Comparison of ENCODE assay signal across 8 mouse cellular contexts in the genomic region with DNA sequence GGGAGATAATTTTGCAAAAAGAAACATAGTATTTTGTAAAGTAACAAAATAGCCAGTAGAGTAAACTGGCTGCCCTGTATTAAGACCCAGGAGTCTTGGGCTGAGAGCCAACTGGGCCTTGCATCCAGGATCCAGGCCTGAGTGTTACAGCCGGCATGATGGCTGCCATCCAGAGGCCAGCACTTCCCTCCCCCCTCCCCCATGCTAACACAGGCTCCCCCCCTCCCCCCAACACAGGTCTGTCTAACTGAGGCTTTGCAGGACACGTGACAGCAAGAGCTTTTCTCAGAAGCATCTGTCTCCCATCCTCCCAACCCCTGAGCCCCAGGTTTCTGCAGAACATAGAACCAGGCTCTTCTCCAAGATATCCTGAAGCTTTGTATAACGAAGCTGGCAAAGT. TPM values are rescaled to one million over a fixed set of nuclear protein-coding genes. Genes with fewer than 3 reads are reported as not detected.
DNase-seq lines count a peak whose midpoint lies in the region; ATAC-seq and TF ChIP-seq lines count a peak whose summit lies in the region.

No protein-coding gene starts in this region.

- H3K79me2 ChIP-seq in liver, adult 2 months (ENCODE audit: control insufficient read depth, insufficient read depth, low read length) = peaks cover 7% of the 10 kb centered on the region; the same call in 1 of the 2 replicates

- peaks cover 17% of the 10 kb centered on the region for H3K4me1 ChIP-seq in hindbrain, embryonic 16.5 days (ENCODE audit: control insufficient read depth, insufficient read depth, low read depth, low read length)
- H3K4me1 ChIP-seq in liver, adult 2 months (ENCODE audit: control insufficient read depth, insufficient read depth, low read length) = no peaks in the 10 kb centered on the region; the same call in 1 of the 2 replicates
- peaks cover 11% of the 10 kb centered on the region; the same call in 1 of the 2 replicates for H3K4me1 ChIP-seq in olfactory bulb, adult 2 months (ENCODE audit: control insufficient read depth, insufficient read depth, low read length)

- intact Hi-C loops in left cerebral cortex, postnatal 14 days (cut with DNase I) = loop anchor here (1.0 to 5.0 kb wide), 2 partner anchors 43 to 136 kb away; a partner anchor contains a TSS

- peak; percentile 44 to 57 for DNase-seq in left cerebral cortex, postnatal 14 days (ENCODE audit: low spot score in 2 of 2)
- DNase-seq in left cerebral cortex, adult 8-10 months (ENCODE audit: low spot score in 2 of 2) = no peak
- peak; percentile 74 for DNase-seq in cerebellum, adult 11 months
- DNase-seq in gastrocnemius, adult 18-20 months (ENCODE audit: low spot score) = peak; percentile 43
- DNase-seq in liver, adult 2 months (ENCODE audit: extremely low read depth, low read depth, low spot score) = peak; percentile 62
- no peak for DNase-seq in natural killer cell, adult 2 months (ENCODE audit: low spot score in 2 of 2)

- WGBS in hindbrain, embryonic 16.5 days = 14% methylated on average over 3 of the region's 3 CpGs
- WGBS in liver, adult 2 months = 17% methylated on average over 3 of the region's 3 CpGs
- 10% methylated on average over 3 of the region's 3 CpGs for WGBS in olfactory bulb, adult 2 months

- peak overlapping the region; percentile 52; the same call in 1 of the 2 replicates for H3K9ac ChIP-seq in hindbrain, embryonic 16.5 days (ENCODE audit: low read depth, low read length)
- H3K9ac ChIP-seq in liver, adult 2 months (ENCODE audit: low read depth, low read length) = no peak overlapping the region

- H3K4me3 ChIP-seq in hindbrain, embryonic 16.5 days (ENCODE audit: low read length) = peak overlapping the region; percentile 83
- peak overlapping the region; percentile 90; the same call in 1 of the 2 replicates for H3K4me3 ChIP-seq in liver, adult 2 months (ENCODE audit: insufficient read depth, low read depth, low read length)
- H3K4me3 ChIP-seq in olfactory bulb, adult 2 months (ENCODE audit: insufficient read depth, low read depth, low read length) = peak overlapping the region; percentile 19; the same call in 1 of the 2 replicates

- peak overlapping the region; percentile 87; the same call in 1 of the 2 replicates for H3K27ac ChIP-seq in hindbrain, embryonic 16.5 days (ENCODE audit: low read depth, low read length)
- no peak overlapping the region for H3K27ac ChIP-seq in liver, adult 2 months (replicated peaks; ENCODE audit: insufficient read depth, low read depth, low read length)
- no peak overlapping the region for H3K27ac ChIP-seq in olfactory bulb, adult 2 months (ENCODE audit: insufficient read depth, low read depth, low read length)

- no peak for TF ChIP-seq CTCF in liver, adult 2 months (IDR thresholded peaks at IDR 0.05; ENCODE audit: low read depth, low read length)
- TF ChIP-seq CTCF in olfactory bulb, adult 2 months (IDR thresholded peaks at IDR 0.05; ENCODE audit: insufficient read depth, low read depth, low read length) = no peak

- H3K27me3 ChIP-seq in hindbrain, embryonic 16.5 days (replicated peaks; ENCODE audit: control insufficient read depth, insufficient read depth, low read length) = no peaks in the 10 kb centered on the region
- no peaks in the 10 kb centered on the region for H3K27me3 ChIP-seq in liver, adult 2 months (ENCODE audit: control insufficient read depth, insufficient read depth, low read length)

- peak overlapping the region; percentile 76 for H3K4me2 ChIP-seq in hindbrain, embryonic 16.5 days (ENCODE audit: low read length)

- no peak for ATAC-seq in hindbrain, embryonic 16.5 days

- TF ChIP-seq POLR2A in liver, adult 2 months (IDR thresholded peaks at IDR 0.05; ENCODE audit: extremely low read depth, insufficient read depth, low read length) = no peak
- TF ChIP-seq POLR2A in olfactory bulb, adult 2 months (IDR thresholded peaks at IDR 0.05; ENCODE audit: insufficient read depth, low read depth, low read length) = no peak

- peaks cover 3% of the 10 kb centered on the region; the same call in 1 of the 2 replicates for H3K36me3 ChIP-seq in hindbrain, embryonic 16.5 days (ENCODE audit: control insufficient read depth, insufficient read depth, low read length)
- H3K36me3 ChIP-seq in liver, adult 2 months (ENCODE audit: control insufficient read depth, insufficient read depth, low read length) = peaks cover 7% of the 10 kb centered on the region

- H3K9me3 ChIP-seq in hindbrain, embryonic 16.5 days (ENCODE audit: control insufficient read depth, low read length) = no peaks in the 10 kb centered on the region

RNA-seq across cellular contexts. Expression of a gene that starts 1.0 kb away (rescaled TPM):
- total RNA-seq in left cerebral cortex, postnatal 14 days (2021) = 100 to 1,000 TPM; 311 to 320 TPM
- total RNA-seq in left cerebral cortex, adult 8-10 months (2022) = 100 to 1,000 TPM; 255 to 279 (median 271) TPM
- total RNA-seq in gastrocnemius, adult 18-20 months (2021) = 100 to 1,000 TPM; 469 to 480 TPM
- 431 and 478 TPM in 2 replicates for polyA plus RNA-seq in hindbrain, embryonic 16.5 days (2015; fragmentation: Nextera tagmentation; extraction: Ambion mirVana)
- total RNA-seq in liver, adult 2 months (2014; rRNA removed) = 243 and 269 TPM in 2 replicates
- 152 and 181 TPM in 2 replicates for polyA plus RNA-seq in liver, adult 2 months (2012; rRNA removed)
- polyA plus RNA-seq in olfactory bulb, adult 2 months (2012; ENCODE audit: insufficient read depth, insufficient read length, low replicate concordance, missing spikeins) = not detected in 2 replicates

RNA-seq across cellular contexts. Expression of a gene that starts 1.1 kb away (rescaled TPM):
- 10 to 100 TPM; 26.5 to 28.0 TPM for total RNA-seq in left cerebral cortex, postnatal 14 days (2021)
- 10 to 100 TPM; 26.8 to 32.6 (median 27.9) TPM for total RNA-seq in left cerebral cortex, adult 8-10 months (2022)
- total RNA-seq in gastrocnemius, adult 18-20 months (2021) = 1 to 10 TPM; 4.6 to 7.5 TPM
- 38.1 and 41.2 TPM in 2 replicates for polyA plus RNA-seq in hindbrain, embryonic 16.5 days (2015; fragmentation: Nextera tagmentation; extraction: Ambion mirVana)
- total RNA-seq in liver, adult 2 months (2014; rRNA removed) = 12.9 and 13.6 TPM in 2 replicates
- polyA plus RNA-seq in liver, adult 2 months (2012; rRNA removed) = 19.0 and 27.8 TPM in 2 replicates
- polyA plus RNA-seq in olfactory bulb, adult 2 months (2012; ENCODE audit: insufficient read depth, insufficient read length, low replicate concordance, missing spikeins) = not detected in 2 replicates

RNA-seq across cellular contexts. Expression of a gene that starts 43.6 kb away (rescaled TPM):
- 10 to 100 TPM; 12.4 to 14.4 TPM for total RNA-seq in left cerebral cortex, postnatal 14 days (2021)
- total RNA-seq in left cerebral cortex, adult 8-10 months (2022) = 10 to 100 TPM; 14.0 to 18.8 (median 15.4) TPM
- 10 to 100 TPM in 1 of 2 experiments, 1 to 10 TPM in 1; 5.8 to 11.4 TPM for total RNA-seq in gastrocnemius, adult 18-20 months (2021)
- polyA plus RNA-seq in hindbrain, embryonic 16.5 days (2015; fragmentation: Nextera tagmentation; extraction: Ambion mirVana) = 33.0 and 35.1 TPM in 2 replicates
- total RNA-seq in liver, adult 2 months (2014; rRNA removed) = 10.3 and 14.0 TPM in 2 replicates
- 10.7 and 15.5 TPM in 2 replicates for polyA plus RNA-seq in liver, adult 2 months (2012; rRNA removed)
- polyA plus RNA-seq in olfactory bulb, adult 2 months (2012; ENCODE audit: insufficient read depth, insufficient read length, low replicate concordance, missing spikeins) = 75.7 TPM in 1 of 2 replicates, not detected in the other

Comparison
In these comparisons a context has a peak if more than half of its experiments do, and no peak if none do; other contexts are left out.
1. DNase-seq: peak in left cerebral cortex, postnatal 14 days (2 of 2), cerebellum, adult 11 months (single experiment), gastrocnemius, adult 18-20 months (single experiment) and liver, adult 2 months (single experiment); none in left cerebral cortex, adult 8-10 months (0 of 2) and natural killer cell, adult 2 months (0 of 2).
2. H3K4me3 ChIP-seq: peak in every context shown above with its lines; median percentile 90 in liver, adult 2 months; 83 in hindbrain, embryonic 16.5 days; 19 in olfactory bulb, adult 2 months.